Mouse (Mus musculus): ENCODE data around the gene Gpank1.

The Gpank1 gene

DNA sequence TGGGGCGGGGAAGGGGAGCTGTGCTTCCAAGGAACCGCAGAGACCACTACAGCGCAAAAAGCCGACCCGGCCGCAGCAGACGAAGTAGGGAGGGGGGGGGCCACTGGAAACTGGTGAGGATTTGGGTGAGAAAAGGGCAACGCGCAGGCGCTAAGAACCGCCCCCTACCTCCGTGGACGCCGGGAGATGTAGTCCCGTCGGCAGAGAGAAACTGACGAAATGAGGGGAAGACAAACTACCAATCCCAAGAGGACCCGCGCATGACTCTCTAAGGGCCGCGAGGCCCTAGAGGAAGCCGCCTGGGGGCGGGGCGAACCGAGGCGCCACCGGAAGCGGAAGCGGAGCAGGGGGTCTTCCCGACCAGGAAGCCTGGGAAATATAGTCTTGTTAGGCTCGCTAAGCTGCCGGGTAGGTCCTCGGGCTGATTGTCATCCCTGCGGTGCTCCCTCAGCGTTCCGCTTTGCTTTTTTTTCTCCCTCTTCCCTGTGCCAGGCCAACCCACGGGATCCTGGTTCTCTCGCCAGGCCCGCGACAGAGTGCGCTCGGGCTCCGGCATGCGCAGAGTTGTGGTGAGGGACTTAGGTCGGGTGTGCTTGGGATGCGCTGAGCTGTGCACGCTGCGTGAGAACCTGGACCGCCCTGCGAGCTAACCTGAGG is at the start of gene Gpank1:
Gene Gpank1 (plus strand): TSS at position 313 of the 657 bp plus-strand sequence.
- DNase-seq (ENCODE audit: low spot score in 2 of 2), result peak; percentile 89 to 97

GRCm38 (mm10) chr17:35074097-35074496 is 47.2 kb upstream of the Gpank1 start:
- DNase-seq (ENCODE audit: low spot score in 2 of 2), result no peak

DNA sequence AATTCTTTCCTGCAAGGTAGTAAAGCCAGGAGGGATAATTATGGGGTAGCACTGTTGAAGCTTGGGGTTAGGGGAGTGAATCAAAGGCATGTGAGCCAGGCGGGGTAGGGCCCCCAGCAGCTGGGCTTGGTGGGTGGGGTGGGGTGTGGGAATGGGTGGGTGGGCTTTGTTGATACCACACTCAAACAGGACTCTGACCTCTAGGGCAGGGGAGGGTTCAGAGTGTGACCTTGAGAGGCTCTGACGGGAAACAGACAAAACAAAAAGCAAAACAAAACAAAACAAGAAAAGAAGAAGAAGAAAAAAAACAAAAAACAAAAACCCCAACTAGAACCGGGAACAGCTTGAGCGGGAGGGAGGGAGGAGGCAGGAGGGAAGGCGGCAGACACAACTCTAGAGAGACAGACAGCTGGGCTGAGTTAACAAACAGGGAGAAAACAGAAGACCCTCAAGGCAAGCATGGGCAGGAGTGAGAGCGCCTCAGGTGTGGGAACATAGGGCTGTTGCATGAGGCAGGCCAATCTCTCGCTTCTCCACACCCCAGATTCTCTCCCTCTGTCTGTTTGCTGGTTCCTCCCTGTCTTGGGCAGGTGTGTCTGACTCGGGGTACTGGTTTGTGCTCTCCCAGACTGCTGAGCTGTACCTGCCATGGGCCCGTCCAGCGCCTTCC is 44.6 kb upstream of the Gpank1 start, which contains the start of gene Ly6g6e:
Gene Ly6g6e (plus strand): TSS at position 396 of the 670 bp plus-strand sequence.
- no peak for DNase-seq (ENCODE audit: low spot score in 2 of 2)

DNA sequence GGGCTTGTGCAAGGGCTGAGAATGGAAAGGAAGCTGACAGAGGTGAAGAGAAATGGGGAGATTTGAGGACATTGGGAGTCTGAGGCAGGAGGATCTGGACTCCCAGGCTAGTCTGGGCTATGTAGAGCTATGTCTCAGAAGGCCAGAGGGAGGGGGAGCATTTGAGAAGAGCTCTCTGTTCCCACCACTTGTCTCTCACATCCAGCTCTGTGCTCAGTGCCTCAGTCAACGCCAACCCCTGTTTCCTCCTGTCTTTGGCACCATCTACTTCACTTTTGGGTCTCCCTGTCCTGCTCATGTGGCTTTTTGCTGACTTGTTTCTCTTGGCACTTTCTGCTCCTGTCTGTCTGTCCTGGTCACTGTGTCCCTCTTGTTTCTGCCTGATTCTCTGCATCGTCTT is 44.0 kb upstream of the Gpank1 start:
- no peak for DNase-seq (ENCODE audit: low spot score in 2 of 2)

DNA sequence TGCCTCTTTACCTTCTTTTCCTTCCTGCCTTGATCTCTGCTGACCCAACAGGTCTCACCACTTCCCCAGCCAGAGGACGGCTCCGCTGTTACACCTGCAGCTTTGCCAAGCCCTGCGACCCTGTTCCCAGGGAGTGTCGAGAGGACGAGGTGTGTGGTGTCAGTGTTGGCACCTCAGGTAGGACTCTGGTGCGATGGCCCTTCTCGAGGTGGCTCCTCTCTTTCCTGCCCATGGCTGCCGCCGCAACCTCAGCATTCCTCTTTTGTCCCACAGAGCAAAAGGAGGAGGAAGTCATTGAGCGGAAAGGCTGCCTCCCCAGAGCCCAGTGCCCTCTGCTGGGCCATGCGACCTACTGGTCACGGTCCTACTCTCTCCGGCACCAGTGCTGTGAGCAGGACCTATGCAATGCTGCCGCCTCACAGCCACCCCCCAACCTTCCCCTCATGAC is 43.4 kb upstream of the Gpank1 start, which contains the start of gene Ly6g6d:
Gene Ly6g6d (minus strand): TSS at position 280 of the 448 bp plus-strand sequence.
- DNase-seq (ENCODE audit: low spot score in 2 of 2), result no peak

DNA sequence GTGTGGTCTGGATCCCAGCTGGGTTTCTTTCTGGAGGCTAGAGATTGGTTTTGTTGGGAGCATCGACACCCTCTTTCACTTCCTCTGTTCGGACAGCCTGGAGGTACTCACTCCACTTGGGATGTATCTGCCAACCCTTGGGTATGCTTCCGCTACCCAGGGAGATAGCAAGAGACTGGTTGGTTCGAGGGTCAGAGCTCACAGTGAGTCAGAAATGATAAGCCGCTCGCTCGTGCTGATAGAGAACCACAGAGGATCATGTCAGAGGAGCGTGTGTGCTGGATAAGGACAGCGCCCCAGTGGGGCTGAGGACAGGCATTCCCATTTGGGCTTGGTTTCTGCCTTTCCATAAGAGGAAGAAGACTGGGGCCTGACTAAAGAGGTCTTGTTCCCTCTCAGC is 41.5 kb upstream of the Gpank1 start:
- DNase-seq (ENCODE audit: low spot score in 2 of 2), result peak in 1 of 2 experiments; percentile 37

DNA sequence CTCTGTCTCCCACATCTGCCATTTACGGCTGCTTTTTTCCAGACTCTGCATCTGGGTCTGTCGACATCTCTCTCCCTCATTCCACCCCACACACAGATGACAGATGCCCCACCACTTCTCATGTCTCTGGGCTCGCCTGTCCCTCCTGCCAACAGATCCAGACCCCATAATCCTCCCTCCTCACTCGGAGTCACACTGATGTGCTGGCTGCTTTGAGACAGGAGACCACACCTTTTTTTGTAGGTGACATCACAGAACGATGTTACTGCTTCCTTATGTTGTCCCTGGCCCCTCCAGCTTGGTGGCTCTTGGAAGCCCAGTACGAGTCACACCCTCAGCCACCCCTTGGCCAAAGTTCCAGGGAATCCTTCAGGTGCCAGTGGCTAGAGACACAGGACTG is 41.0 kb upstream of the Gpank1 start:
- no peak for DNase-seq (ENCODE audit: low spot score in 2 of 2)

DNA sequence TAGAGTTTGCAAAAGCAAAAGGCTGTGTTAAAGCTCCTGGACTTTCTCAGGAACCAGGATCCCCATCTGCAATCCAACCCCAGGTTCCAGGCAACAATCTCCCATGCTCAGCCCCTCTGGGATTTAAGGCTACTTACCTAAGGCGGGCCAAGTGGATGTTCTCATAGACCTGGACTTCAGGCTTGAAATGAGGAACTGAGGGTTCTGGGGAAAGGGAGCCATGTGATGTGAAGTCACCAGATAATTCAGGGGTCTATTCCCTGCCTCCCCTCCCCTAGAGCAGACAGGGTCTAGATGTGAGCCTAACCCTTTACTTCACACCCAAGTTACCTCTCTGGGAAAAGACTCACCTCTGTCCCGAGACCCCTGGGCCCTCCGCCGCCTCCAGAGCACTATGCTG is 40.5 kb upstream of the Gpank1 start:
- no peak for DNase-seq (ENCODE audit: low spot score in 2 of 2)

DNA sequence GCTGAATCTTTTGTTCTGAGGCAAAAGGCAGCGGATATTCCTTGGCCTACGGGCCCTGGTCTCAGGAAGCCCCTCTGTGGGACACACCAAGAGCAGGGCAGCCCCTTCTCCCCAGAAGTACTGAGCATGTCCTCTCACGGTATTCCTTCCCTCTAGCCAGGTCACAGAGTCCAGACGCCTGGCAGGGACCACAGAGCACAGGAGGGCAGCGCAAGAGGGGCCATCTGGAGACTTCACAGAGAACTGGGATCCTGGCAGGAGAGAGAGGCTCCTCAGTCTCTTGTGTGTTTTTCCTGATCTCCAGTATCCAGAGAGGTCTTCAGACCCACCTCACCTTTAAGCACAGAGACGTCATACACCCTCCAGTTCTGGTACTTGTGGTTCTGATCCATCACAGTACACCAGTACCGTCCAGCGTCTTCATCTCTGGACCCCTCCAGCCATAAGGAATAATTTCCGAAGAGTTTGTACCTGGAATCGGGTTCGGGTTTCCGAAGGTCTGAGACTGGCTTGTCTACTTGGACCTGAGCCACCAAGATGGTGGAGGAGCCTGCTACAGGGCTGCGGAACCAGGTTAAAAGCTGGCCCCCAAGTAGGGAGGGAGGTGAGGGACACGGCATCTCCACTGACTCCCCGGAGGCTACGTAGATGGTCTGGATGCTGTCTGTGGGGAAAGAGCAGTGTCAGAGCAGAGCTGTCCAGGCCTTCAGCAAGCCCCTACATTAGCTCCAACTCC is 38.2 kb upstream of the Gpank1 start:
- no peak for DNase-seq (ENCODE audit: low spot score in 2 of 2)

- no peak for DNase-seq (ENCODE audit: low spot score in 2 of 2)
Observed at GRCm38 (mm10) chr17:35083929-35084497, 37.2 kb upstream of the Gpank1 start.

DNA sequence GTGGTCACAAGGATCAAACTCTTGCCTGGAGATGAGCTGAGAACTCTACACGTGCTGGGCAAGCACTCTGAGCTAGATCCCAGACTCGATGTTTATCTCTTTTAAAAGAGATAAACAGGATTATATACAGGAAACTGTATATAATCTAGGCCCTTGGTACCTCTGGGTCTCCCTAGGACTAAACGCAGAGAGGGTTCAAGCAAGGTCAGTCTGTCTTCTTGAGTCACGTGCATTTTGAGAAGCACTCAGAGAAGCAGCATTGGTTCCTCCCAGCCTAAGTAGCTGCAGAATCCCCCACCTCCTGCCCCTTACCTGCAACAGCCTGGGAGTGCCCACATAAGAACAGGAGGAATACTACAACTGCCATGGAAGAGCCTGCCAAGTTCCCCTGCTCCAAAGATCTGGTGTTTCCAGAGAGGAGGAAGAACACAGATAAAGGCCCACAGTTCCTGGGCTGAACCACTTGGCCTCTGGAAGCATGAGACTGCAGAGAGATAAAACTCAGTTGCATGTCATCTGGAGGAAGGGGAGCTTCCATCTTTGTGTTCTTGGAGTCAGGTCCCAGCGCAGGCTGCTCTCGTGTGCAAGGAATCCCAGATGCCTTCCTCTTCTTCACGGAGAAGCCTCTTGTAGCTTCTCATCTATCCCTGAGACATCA is 35.9 kb upstream of the Gpank1 start, which contains the start of gene Ly6g6f:
Gene Ly6g6f (minus strand): TSS at position 403 of the 658 bp plus-strand sequence.
- DNase-seq (ENCODE audit: low spot score in 2 of 2), result no peak

DNA sequence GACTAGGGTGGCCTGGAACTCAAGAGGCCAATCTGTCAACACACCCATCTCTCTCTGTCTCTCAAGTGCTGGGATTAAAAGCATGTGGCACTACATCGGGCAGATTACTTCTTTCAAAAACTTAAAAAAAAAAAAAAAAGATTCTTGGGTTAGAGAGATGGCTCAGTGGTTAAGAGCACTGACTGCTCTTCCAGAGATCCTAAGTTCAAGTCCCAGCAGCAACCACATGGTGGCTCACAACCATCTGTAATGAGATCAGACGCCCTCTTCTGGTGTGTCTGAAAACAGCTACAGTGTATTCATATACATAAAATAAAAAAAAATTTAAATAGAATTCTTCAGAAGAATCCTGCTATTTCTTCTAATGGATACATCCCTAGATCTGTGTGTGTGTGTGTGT is 33.1 kb upstream of the Gpank1 start:
- no peak for DNase-seq (ENCODE audit: low spot score in 2 of 2)

- DNase-seq (ENCODE audit: low spot score in 2 of 2), result peak; percentile 95 to 98
Observed at GRCm38 (mm10) chr17:35088825-35089644, 32.2 kb upstream of the Gpank1 start, which contains the start of gene Abhd16a. Gene Abhd16a (plus strand): TSS chr17:35089263.

DNA sequence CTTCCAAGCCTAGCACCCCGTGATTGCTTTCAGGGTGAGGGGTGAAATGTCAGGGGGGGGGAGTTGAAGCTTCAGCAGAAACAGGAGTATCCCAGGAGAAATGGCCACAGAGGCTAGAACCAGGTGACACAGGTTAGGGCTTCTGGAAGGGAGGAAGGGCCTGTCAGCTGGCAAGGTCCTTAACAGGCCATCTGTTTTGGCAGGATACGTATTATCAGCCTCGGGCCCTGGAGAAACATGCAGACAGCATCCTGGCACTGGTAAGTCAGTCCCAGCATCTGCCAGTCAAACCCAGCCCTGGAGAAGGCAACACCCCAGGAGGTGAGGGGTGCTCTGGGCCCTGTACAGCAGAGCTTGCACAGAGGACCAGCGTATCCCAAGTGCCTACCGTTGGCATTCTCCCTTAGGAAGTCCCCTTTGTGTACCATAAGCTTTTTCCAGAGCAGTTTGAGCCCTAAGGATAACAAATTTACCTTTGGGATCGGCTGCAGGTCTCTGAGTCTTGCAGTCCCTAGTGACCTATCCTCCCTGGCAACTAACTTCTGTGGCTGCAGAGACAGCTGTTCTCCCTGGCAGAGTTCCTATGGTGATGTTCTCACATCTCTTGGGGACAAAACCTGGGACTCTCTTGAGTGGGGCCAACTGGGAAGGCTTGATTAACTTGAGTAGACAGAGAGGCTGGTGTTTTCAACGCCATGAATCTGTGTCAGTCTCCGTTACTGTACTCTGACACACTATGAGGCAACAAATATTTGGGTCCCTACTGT is 30.9 kb upstream of the Gpank1 start:
- DNase-seq (ENCODE audit: low spot score in 2 of 2), result peak; percentile 56 to 72

GRCm38 (mm10) chr17:35092403-35093198 is 28.7 kb upstream of the Gpank1 start:
- DNase-seq (ENCODE audit: low spot score in 2 of 2), result no peak

DNA sequence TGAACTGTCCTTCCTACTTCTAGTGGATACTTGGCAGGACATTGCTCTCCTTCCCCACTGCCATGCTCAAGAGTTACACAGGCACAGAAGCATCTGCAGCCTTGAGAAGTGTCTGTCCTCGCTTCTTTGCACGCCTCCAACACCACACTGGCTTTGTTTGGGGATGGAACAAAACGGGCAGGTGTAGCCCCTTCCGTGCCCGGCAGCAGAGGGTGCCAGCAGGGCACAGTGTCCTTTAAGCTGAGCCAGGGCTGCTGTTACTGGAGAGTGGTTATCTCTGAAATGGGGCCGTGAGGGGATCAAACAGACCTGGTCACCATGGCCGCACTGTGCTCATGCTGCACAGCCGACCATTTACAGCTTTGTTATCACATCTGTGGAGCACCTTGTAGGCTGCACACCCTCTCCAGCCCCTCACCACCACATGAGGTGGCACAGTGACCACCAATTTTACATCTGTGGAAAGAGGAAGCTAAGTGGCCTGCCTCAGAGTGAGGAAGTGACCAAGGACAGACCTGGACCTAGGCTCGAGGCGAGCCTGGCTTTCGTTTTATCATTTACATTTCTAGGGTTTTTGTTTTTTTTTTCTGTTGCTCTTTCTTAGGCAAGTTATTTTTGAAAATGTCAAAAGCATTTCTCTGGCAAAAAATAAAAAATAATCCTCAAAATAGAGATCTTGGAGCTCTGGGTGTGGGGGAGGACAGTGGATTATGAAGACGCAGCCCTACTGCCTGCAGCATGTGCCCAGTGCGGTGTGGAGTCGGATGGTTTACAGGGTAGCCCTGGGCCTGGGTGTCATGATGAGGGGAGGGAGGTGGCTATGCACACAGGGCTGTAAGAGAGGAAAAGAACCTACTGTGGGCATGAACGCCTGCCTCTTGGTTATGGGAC is 26.5 kb upstream of the Gpank1 start:
- no peak for DNase-seq (ENCODE audit: low spot score in 2 of 2)

DNA sequence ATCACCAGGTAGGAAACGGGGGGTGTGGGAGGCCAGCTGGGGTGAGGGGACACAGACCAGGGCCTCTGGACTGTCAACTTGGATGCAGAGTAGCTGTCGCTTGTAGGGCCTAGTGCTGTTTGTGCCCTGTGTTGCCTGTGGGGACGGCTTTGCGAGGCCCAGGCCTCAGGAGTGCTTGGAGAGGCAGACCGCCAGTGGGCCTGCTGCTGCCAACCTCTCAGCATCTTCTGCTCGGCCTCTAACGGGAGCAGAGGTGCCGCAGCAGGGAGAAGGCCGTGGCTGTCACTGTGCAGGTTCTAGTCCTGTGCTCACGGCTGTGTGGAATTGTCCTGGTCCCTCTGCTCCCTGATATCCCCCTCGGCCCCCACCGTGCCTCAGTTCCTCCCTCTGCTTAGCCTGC is 24.7 kb upstream of the Gpank1 start:
- no peak for DNase-seq (ENCODE audit: low spot score in 2 of 2)

DNA sequence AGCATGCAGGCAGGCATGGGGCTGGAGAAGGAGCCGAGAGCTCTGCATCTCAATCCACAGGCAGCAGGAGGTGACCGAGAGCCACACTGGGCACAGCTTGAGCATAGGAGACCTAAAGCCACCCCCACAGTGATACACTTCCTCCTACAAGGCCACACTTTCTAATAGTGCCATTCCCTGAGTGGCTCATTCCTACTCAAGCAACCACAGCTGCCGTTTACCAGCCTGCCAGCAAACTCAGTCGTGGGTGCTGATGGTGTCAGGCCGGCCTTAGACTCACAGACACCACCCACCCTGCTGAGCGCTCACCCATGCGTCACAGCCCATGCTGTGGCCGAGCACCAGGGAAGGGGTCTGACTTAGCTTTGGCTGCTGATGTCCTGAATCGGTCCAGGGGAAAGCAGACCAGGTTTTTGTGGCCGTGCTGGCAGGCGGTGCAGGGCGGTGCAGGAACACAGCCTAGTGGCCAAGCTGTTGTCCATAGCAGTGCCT is 24.0 kb upstream of the Gpank1 start:
- DNase-seq (ENCODE audit: low spot score in 2 of 2), result peak in 1 of 2 experiments; percentile 72
